Mouse (Mus musculus) urinary bladder, postnatal 36 days (tissue): Measurements from ENCODE around the gene 6330409D20Rik.

ENCODE experiments used
- DNase-seq, 2 experiments: peaks; one replicate each; pipeline ENCODE4 v3.0.0; 2022; ENCODE audit warnings: low spot score in 2 of 2, mixed read lengths in 1 of 2

6330409D20Rik gene

GRCm38 (mm10) chr2:32756674-32757055 lies 15.8 kb upstream of the 6330409D20Rik start:
- DNase-seq, result no peak

- no peak for DNase-seq
Observed at GRCm38 (mm10) chr2:32752181-32752580, 11.4 kb upstream of the 6330409D20Rik start.

GRCm38 (mm10) chr2:32751665-32752033 lies 10.8 kb upstream of the 6330409D20Rik start:
- DNase-seq, result no peak

- peak; percentile 69 to 72 for DNase-seq
Observed at GRCm38 (mm10) chr2:32750887-32751664, 10.3 kb upstream of the 6330409D20Rik start.

- DNase-seq, result no peak
Observed at GRCm38 (mm10) chr2:32750199-32750598, 9.4 kb upstream of the 6330409D20Rik start.

GRCm38 (mm10) chr2:32749082-32749481 lies 8.3 kb upstream of the 6330409D20Rik start:
- DNase-seq, result no peak

- no peak for DNase-seq
Observed at GRCm38 (mm10) chr2:32744272-32744982, 3.6 kb upstream of the 6330409D20Rik start.

GRCm38 (mm10) chr2:32742173-32742531 lies 1.3 kb upstream of the 6330409D20Rik start:
- DNase-seq, result no peak

DNA sequence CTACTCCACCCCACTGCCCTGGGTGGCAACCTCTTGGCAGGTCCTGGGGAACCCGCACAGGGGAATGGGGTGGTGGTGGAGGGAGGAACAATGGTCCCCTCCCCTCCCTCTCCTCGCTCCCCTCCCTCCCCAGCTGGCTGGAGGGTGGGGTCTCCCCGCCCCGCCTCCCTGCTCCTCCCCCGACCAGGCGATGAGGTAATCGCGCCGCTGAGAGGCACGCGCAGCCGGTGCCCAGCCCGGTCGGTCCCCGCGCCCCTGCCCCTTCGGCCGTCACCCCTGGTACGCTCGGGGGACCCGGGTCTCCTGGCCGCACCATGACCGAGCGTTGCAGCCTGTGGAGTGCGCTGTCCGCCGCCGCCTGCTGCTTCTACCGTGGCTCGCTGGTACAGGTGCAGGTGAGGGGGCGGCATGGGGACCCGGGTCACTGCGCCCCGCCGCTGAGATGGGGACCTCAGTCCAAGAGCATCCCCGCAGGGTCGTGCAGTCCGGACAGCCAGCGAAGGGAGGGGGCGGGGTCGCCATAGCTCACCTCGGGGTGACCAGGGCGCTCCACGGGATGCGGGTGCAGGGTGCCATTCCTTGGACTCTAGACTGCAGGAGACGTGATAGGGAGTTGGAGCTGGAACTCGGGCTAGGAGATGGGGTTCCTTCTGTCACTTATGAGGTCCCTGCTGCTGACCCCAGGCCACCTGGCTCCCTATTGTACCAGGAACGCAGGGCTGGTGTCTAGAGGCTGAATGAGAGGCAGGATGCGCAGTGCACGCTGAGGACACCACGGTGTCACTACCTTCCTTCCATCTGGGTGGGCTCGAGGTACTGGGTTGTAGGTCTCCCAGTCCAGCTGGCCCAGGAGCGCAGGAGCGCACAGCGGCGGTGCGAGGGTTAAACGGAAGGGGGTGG lies 707 bp upstream of the 6330409D20Rik start:
- peak in 1 of 2 experiments; percentile 34 for DNase-seq

- DNase-seq, result no peak
Observed at GRCm38 (mm10) chr2:32739311-32739710, 1.5 kb downstream of the 6330409D20Rik start.

GRCm38 (mm10) chr2:32737008-32737407 lies 3.8 kb downstream of the 6330409D20Rik start:
- DNase-seq, result no peak

- no peak for DNase-seq
Observed at GRCm38 (mm10) chr2:32736306-32736829, 4.4 kb downstream of the 6330409D20Rik start.

DNA sequence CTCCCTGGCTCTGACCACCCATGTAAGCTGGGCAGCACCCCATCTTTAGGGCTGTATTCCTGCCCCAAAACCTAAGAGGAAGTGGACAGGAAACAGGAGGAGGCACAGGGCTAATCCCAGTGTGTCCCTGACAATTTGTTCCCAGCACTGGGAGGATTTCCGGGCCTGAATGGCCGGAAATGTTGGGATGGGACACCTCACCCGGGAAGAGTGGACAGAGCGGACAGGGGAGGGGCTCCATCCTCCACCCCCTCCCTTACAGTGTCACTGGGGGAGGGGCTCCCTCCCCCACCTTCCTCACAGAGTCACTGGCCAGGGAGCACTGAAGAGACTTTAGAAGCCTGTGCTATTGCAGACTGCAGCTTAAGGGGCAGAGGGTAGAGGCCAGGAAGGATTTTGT lies 5.9 kb downstream of the 6330409D20Rik start:
- no peak for DNase-seq

GRCm38 (mm10) chr2:32734480-32734879 lies 6.3 kb downstream of the 6330409D20Rik start:
- no peak for DNase-seq

DNA sequence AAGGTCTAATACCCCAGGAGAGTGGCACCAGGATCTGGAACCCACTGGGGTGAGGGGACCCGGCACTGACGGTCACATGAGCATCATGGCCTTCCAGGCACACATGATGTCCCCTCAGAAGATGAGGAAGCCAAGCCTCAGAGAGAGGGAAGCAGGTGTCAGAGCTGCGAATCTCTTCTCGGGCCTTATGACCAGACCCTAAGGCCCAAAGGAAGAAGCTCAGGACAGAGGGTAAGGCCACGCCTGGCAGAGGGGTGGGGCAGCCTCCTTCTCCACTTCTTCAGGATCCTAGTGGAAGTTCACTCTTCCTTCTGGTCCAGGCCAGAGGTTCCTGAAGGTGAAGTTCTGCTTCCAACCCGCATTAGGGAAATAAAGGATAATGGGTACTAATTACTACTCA lies 8.1 kb downstream of the 6330409D20Rik start:
- no peak for DNase-seq

- DNase-seq, result no peak
Observed at GRCm38 (mm10) chr2:32731911-32732310, 8.9 kb downstream of the 6330409D20Rik start.

- DNase-seq, result no peak
Observed at GRCm38 (mm10) chr2:32730854-32731253, 10.0 kb downstream of the 6330409D20Rik start.

GRCm38 (mm10) chr2:32729547-32729946 lies 11.3 kb downstream of the 6330409D20Rik start:
- no peak for DNase-seq

GRCm38 (mm10) chr2:32728463-32728862 lies 12.4 kb downstream of the 6330409D20Rik start:
- peak in 1 of 2 experiments; percentile 40 for DNase-seq

DNA sequence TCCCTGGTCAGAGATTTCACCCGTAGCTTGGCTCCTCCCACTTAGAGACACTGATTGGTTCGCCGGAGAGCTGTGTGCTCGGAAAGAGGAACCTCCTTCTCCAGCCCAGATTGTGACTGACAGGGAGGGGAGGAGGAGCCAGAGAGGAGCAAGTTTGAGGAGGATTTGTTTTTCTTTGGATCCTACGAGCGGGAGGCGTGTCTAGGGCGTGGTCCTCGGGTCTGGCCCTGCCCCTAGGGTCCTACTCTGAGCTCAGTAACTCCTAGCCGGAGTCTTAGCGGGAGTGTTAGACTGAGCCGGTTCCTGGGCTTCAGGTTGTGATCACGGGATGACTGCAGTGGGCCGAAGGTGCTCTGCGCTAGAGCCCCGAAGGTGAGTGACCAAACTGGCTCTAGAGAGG lies 13.4 kb downstream of the 6330409D20Rik start:
- DNase-seq, result peak; percentile 93 to 95

DNA sequence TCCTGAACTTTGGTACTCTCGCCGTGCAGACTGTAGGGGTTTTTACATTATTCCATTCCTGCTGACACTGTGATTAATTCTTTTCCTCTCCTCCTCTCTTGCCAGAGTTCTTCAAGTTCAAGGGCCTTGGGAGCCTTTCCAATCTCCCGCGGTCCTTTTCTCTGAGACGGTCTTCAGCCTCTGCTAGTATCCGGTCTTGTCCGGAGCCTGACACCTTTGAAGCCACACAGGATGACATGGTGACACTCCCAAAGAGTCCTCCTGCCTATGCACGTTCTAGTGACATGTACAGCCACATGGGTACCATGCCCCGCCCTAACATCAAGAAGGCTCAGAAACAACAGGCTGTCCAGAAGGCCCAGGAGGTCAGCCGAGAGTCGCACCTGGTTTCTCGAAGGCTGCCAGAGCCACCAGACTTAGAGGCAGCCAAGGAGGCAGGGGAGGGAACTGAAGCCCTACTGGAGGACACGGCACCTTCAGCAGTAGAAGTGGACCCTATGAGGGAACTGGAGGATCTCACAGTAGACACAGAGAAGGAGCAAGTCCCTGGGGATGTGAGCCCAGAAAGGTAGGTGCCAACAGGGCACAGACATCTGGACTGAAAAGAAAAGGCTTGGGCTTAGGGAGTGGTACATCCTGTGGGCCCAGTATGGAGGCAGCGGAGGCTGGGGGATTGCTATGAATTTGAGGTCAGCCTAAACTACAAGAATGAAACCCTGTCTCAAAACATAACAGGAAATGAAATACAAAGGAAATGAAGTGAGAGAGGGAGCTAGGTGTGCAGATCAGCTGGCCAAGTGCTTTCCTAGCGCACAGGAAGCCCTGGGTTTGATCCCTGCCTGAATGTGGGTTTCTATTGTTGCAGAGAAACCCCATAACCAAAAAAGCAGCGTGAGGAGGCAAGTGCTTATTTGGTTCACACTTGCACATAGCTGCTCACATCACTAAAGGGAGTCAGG lies 15.7 kb downstream of the 6330409D20Rik start:
- DNase-seq, result no peak
